Mouse (Mus musculus) frontal cortex, adult (tissue): Measurements from ENCODE around the gene Mxd4.
A peak's percentile ranks its signal among the peaks of the same experiment; 100 is the strongest.

Experiments used
- ATAC-seq: cut with Nextera tagmentation; 2 replicates; pipeline ENCODE4 v1.9.2; 2017; ENCODE audit warnings: mild to moderate bottlenecking, moderate library complexity, mixed read lengths; ENCODE audit not compliant: low TSS enrichment

Mxd4 gene

GRCm38 (mm10) chr5:34187601-34188316 is at the start of gene Mxd4:
TSS of gene Mxd4 (minus strand) at chr5:34187720.
- ATAC-seq: peak; percentile 91

DNA sequence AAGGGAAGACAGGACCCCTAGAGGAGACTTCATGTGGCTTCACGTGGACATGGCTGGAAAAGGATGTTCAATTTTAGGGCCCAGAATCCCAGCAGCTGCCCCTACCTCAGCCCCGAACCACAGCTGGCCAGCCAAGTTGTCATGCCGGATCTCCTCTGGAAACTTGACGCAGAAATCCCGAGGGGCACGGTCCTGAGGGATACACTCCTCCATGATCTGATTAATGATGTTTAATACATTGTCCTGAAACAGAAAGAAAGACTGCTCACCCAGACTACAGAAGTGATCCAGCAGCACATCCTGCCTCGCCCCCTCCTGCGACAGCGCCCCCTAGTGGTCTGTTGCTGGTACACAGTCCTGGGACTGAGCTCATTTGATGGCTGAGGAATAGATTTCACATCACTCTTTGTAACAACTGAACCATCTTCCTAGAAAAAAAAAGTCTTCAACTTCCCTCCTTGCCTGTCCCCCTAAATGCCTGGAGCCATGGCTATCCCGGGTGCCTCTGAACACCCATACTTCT is 48.4 kb upstream of the Mxd4 start:
- no peak for ATAC-seq

DNA sequence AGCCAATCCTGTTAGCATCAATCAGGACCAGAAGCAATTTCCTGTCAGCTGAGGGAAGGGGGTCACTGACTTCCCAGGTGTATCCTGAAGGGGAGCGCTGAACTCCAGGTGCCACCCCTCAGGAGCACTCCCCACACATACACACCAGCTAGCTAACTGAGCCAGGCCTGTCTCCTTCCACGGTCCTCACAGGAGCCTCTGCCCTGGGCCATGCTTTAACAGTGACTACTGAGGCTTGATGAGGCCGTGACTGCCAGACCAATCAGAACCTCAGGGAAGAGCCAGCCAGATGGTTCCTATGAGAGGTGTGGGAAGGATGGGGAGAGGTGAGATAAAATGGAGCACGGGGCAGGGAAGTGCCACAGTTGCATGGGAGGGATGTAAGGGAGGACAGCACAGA is 47.5 kb upstream of the Mxd4 start:
- no peak for ATAC-seq

GRCm38 (mm10) chr5:34233221-34233515 is 45.6 kb upstream of the Mxd4 start:
- ATAC-seq: no peak

- no peak for ATAC-seq
Observed at GRCm38 (mm10) chr5:34232481-34233220, 45.1 kb upstream of the Mxd4 start.

DNA sequence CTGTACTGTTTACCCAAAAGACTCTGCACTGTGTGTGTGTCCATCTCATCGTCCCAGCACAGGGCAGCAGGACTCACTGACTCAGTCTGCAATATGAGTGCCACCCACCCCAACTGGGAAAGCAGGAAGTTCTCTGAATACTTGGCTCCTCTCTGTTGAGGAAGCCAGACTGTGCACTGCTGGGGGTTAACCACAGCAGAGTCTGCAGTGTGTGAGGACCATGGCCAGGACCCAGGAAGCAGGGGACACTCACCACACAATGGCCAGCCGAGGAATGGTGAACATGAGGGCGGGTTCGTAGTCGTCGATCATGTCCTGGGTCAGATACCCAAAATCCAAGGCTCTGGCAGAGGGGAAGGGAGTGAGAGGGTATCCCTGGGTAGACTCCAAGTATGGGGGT is 44.4 kb upstream of the Mxd4 start:
- ATAC-seq: no peak

GRCm38 (mm10) chr5:34230599-34231485 is 43.3 kb upstream of the Mxd4 start:
- ATAC-seq: no peak

- ATAC-seq: no peak
Observed at GRCm38 (mm10) chr5:34229503-34229902, 42.0 kb upstream of the Mxd4 start.

DNA sequence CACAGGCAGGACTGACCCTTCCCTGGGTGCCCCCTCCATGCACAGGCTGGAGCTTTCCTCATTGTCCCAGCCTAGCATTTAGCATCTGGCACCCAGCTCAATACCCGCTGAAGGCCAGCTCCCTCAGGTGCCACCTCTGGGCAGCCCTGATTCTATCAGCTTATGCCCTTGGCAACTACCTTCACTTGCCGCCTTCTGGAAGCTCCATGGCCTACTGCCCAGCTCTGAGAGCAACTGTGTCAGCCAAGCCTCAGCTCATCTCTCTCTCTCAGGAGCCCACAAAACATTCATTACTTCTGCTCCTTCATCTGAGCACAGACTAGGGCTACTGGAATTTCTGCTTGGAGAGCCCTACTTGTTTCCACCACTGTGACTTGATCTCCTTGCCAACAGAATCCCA is 38.0 kb upstream of the Mxd4 start:
- no peak for ATAC-seq

DNA sequence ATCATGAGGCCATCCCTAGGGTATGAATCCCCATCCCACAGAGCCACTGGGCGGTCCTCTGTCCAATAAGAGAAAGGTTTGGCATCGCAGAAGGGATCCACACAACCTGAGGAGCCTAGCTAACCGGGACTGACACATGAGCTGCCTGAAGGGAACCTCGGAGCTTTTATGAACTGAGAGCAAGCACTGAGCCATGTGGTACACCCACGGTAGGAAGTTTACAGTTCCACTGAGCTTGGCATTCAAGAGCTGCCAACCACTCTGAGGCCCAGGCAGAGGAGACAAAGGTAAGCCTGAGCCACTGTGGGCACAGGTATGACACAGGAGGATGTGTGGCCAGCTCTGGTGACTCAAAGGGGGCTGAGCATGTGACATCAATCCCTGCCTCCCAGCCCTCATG is 37.0 kb upstream of the Mxd4 start:
- ATAC-seq: peak; percentile 85; the same call in 1 of the 2 replicates

GRCm38 (mm10) chr5:34220001-34220400 is 32.5 kb upstream of the Mxd4 start:
- ATAC-seq: no peak

DNA sequence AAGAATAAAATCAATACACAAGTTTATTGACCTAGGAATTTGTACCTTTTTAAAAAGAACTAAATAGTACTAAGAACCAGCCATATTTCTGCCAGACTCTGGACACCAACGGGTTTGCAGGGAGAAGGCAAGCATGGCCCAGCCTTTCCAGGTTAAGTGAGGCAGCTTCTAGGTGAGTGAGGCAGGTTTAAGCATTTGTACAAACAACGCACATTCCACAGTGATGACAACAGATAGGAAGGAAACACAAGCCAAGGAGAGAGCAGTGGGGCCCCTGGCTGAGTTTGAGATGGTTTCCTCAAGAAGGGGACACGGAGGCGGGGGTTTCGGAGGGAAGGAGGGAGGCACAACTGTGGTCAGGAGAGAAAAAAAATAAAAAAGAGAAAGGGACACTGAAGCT is 31.2 kb upstream of the Mxd4 start:
- no peak for ATAC-seq

GRCm38 (mm10) chr5:34217756-34218155 is 30.2 kb upstream of the Mxd4 start:
- ATAC-seq: peak; percentile 39

GRCm38 (mm10) chr5:34216025-34216424 is 28.5 kb upstream of the Mxd4 start:
- peak; percentile 66 for ATAC-seq

GRCm38 (mm10) chr5:34213659-34214058 is 26.1 kb upstream of the Mxd4 start:
- no peak for ATAC-seq

- peak; percentile 73 for ATAC-seq
Observed at GRCm38 (mm10) chr5:34210279-34210678, 22.8 kb upstream of the Mxd4 start.

DNA sequence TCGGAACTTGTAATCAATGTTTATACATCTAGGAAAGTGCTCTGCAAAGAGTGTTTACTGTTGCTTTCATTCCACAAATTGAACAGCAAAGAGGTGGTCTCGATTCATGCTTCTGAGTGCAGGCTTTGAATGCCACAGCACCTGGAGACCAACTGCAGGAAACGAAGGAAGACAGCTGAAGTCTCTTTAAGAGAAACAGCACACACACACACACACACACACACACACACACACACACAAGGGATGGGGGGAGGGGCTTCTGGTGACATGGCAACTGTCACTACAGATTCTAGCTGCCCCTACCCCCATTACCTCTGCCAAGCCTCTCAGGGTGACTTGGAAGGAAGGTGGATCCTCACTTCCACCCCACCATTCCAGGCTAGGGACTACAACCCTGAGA is 20.0 kb upstream of the Mxd4 start:
- ATAC-seq: no peak

- no peak for ATAC-seq
Observed at GRCm38 (mm10) chr5:34205788-34206187, 18.3 kb upstream of the Mxd4 start.

GRCm38 (mm10) chr5:34204911-34205310 is 17.4 kb upstream of the Mxd4 start:
- ATAC-seq: no peak

DNA sequence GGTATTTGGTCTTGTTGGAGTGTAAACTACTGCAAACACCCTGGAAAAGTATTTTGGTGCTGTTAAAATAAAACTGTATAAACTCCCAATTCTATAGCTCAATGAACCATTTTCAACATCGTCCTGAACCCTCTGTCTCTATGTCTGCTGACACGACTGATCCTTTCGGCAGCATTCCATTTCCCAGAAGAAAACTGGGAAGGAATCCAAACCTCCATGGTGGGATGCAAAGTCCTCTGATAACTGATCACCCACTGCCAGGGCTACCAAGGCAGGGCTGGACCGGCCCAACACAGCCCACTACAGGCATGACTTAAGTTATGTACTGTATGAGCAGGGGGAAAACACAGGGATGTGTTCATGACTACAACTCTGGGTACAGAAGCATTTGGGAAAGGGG is 14.5 kb upstream of the Mxd4 start:
- ATAC-seq: no peak

- ATAC-seq: no peak
Observed at GRCm38 (mm10) chr5:34201396-34201795, 13.9 kb upstream of the Mxd4 start.

GRCm38 (mm10) chr5:34198615-34199014 is 11.1 kb upstream of the Mxd4 start:
- no peak for ATAC-seq
